Mouse (Mus musculus) monocyte, adult 2 months (primary cell): ENCODE data around the gene Tcerg1l.

Experiments
- DNase-seq, 2 experiments: peaks; one replicate each; pipeline ENCODE4 v3.0.0; 2022; ENCODE audit warnings: low spot score in 2 of 2, low read depth in 1 of 2

Tcerg1l gene

DNA sequence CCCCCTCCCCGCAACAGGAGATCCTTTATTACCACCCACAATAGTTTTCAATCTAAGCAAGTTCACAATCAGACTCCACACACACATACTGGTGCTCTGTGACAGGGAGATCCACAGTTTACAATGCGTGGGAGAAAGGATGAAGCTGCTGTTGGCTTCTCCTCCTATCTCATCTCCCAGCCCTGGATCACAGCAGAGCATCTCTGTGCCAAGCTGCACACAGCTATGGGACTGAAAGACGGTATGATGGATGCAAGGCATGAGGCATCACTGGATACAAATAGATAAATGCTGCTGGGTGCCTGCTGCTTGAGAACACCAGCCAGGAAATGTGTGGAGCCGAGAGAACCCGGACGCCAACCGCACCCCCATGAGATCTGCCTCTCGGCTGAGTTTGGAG lies 32.0 kb downstream of the Tcerg1l start:
- no peak for DNase-seq

DNA sequence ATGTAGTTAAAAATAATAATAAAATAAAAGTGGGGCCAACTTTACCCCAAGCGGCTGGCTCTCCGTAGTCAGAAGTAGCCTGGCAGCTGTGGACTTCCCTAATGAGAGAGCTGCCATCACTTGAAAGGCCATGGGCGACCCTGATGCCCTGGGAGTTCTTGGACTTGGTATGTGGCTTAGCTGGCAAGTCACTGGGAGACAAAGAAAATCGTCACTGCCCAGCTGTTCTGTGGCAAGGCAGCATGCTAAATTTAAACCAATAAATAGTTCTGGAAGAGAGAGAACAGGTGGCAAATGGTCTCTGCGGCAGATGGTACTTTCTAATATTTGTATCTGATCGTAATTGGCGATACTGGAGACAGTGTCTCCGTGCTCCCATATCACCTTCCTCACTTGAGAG lies 40.1 kb downstream of the Tcerg1l start:
- no peak for DNase-seq

DNA sequence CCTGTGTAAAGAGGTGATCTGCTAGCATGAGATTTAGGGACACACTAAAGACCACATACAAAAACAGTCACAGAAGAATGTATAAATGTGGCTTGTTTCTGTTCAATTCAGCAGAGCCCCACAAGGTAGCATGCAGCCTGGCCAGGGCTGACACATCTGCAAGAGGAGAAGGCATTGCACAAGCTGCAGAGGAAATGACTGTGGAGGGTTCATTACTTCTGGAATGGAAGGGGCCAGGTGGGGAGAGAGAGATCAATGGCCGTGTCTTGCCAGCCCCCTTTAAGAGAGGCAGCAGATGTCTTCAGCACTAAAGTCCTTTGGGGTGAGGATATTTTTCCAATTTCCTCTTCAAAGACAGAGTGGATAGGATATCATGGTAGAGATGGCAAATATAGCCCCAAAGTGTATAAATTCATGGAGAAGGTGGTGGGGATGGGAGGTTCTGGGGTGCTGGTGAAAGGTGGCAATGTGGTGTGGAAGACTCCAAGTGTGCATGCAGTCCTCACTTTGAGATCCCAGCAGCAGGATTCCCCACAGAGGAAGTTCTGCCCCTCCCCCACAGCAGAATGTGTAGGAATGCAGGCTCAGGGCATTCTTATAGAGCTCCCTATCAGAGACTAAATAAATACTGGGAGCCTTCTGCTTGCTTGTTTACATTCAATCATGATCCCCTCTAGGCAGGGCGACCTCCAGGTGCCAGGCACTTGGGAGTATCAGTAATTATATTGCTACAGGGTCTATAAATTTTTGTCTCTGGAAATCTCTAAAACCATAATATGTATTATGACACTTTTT lies 40.7 kb downstream of the Tcerg1l start:
- DNase-seq: no peak

DNA sequence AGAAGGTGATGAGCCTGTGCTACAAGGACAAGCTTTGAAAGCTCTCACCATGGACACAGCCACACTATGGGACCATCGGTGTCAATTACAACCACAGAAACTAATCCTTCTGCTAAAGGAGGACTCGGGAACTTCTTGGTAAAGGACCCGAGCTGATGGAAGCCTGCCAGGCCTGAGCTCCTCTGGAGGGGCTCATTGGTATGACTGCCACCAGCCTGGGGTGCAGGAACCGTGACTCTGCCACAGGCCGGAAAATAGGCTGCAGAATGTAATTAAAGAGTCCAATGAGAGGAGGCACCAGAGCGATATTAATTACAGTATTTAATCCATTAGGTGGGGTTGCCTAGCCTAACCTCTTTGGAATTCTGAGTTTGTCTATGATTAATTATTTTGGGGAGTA lies 52.1 kb downstream of the Tcerg1l start:
- DNase-seq: no peak

DNA sequence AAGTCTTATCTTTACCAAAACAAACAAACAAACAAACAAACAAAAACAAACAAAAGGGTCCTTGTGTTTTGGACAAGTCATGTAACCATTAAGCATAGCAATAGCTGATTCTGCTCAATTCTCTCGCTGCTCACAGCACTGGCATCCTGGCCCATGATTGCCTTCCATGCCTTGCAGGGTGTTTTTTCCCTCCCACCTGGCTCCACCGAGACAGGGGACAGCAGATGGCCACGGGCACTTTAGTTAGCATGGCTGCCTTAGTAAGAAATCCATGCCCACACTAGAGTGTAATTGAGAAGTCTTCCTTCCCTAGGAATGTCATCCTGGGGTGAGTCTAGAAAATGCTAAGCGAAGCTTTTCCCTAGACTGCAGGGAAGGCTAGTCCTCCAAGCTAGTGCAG lies 59.1 kb downstream of the Tcerg1l start:
- no peak for DNase-seq

DNA sequence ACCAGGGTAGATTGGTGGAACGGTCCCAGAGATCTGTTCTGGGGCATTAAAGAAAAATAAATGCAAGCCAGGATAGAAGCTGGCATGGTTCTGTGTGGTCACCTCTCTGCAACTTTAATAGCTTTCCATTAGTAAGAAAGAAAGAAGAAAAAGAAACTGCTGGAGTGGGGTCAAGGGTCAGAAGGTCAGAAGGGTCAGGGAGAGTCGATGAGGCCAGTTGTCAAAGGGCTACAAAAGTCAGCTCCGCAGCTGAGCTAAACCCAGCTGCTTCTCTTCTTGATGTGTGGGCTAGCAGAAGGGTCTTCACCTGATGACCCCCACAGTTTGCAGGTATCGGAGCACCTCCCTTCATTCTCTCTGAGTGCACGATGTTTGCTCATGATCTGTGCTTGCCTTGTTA lies 59.6 kb downstream of the Tcerg1l start:
- no peak for DNase-seq

DNA sequence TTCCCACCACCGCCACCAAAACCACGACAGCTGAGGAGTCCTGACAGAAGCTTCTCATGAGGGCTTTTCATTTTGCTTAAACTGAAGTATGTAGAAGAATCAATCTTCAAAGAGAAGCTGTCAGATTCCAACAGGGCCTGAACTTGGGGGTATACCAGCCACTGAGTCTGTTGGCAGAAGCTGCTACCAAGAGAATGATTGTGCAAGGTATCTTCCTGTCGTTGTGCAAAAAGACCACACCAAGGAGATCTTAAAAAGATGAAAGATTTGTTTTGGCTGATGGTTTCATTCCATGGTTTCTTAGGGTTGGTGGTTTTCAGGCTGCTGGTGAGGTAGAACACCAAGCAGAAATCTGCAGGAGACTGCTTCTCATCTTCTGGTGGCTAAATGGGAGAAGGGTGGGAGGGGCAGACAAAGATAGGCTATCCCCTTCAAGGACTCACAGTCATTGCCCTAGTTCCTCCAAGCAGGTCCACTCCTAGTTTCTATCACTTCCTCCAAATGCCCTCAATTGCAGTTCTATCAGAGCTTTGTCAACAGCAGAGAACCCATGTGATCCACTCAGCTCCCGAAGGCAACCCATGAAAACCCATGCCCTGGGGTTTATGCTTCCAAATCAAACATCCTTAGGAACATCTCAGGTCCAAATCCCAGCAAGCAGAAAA lies 64.9 kb downstream of the Tcerg1l start:
- no peak for DNase-seq

DNA sequence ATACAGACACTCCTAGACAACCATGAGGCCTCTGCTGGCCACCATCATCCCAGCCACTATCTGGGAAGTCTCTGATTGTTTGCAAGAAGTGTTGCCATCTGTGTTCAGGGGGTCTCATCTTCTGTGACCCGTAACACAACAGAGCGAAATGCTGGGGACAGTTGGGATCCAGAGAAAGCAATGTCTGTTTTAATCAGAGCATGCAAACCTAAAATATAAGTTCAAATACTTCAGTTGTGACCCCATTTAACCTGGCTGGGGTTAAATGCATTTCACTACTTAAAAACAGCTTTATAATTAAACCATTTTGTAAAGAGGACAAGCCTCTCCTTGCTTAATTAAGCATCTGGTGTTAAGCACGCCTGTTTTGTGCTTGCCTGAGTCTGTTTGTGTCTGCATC lies 66.3 kb downstream of the Tcerg1l start:
- DNase-seq: no peak

DNA sequence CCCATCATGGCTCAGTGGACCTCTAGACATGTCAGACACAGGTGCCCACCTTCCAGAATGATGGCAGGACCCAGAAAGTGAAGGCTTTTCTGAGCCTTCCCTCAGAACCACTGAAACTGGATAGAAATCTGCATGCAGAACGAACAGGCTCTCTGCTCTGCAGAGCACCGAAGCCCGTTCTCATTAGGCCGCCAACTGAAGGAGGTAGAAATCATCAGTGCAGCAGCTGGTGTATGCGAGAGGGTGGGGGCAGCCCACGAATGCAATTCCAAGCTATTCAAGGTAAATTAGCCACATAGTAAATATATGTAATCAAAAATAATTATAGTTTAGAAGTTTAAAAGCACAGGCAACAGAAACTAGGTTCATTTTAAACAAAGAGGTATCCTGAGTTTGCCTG lies 68.9 kb downstream of the Tcerg1l start:
- no peak for DNase-seq

DNA sequence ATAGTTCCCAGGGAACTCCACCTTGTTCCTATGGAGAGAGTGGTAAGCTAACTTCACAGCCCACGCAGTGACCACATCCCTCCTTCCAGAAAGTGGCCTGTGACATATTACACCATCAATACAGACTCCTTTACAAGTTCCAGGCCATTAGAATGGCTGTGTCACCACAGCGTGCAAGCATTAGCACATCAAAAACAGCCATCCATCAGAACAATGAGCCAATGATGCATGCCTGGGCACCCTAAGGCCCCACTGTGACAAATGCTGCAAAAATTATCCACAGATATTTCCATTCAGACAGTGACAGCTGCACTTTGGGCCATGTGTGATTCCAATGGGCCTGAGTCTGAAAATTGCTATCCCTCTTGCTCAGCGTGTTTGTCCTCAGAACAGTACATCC lies 70.8 kb downstream of the Tcerg1l start:
- DNase-seq: no peak

DNA sequence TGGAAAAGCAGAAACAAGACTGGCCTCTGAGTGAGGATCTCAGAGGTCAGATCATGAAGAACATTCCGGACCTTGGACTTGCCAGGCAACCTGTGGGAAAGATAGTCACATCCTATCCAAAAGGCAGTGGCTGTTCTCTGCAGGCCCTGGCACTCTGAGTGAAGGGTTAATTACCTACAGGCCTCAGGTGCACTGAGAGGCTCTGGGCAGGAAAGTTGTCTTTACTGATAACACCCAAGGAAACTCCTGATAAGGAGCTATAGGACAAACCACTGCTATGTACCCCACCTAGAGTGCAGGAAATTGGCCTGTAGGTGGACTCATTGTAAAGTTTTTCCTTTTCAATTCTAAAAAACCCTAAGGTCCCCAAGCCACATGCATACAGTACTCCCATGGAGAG lies 83.8 kb downstream of the Tcerg1l start:
- DNase-seq: no peak

DNA sequence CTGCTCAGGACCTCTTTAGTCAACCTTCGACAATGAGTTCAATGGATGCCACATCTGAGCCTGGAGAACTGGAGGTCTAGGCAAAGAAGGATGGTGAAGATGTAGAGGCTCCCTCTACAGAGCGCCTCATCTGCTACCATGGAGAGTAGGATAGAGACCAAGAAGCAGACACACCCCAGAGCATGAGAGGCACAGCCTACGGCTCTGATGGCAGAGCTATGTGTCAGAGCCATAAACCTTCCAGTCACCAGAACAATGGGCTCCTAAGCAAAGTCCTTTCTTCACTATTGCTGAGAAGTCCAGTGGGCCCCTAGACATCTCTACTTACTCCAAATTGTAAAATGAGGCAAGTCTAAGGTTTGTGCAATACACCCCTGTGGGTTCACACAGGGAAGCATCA lies 91.4 kb downstream of the Tcerg1l start:
- no peak for DNase-seq

DNA sequence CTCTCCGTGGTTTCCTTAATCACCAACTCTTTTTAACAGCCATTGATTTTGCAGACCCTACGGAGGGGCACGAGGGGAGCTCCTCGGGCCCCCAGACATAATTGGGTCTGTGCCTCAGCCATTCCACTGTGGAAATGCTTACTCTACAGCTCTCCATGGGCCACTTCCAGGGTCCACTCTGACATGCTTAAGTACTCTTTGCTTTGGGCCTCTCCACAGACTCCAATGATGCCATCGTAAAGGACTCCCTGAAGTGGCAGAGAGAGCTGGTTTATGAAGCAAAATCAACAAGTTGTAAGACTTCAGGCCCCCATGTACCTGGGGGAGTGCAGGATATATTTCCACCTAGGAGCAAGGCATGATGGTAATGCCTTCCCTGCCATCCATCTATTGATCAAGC lies 112.7 kb downstream of the Tcerg1l start:
- no peak for DNase-seq

DNA sequence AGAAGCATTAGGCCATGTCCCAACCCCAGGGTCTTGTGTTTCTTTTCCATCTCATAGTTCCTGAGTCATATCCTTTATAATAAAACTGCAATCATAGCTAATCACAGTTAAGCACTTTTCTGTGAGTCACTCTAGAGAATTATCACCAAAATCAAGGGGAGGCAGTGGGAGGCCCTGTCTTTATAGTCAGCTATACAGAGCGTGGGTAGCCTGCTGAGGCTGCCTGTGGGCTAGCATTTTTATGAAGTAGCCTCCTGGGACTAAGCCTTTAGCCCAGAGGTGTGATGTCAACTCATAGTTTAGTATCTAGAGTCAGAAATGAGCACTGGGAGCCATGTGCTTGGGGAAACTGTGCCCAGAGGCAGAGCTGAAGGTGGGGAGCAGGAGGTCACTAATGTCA lies 122.3 kb downstream of the Tcerg1l start:
- DNase-seq: no peak

DNA sequence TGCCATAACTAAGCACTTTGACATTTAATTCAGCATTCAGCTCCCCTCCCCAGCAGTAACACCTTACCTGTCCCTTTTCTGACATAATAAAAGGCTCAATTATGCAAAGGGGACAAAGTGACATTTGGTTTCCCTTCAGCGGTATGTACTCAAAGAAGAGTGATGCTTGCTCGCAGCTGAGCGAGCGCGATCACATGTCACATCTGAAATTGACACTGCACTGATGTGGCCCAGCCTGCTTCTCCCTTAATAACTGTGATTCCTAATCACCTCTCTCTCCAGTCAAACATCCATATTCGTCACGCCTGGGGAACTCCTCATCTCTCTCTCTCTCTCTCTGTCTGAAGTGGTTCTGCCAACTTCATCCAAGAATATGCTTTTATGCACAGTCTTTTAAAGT lies 126.2 kb downstream of the Tcerg1l start:
- no peak for DNase-seq

DNA sequence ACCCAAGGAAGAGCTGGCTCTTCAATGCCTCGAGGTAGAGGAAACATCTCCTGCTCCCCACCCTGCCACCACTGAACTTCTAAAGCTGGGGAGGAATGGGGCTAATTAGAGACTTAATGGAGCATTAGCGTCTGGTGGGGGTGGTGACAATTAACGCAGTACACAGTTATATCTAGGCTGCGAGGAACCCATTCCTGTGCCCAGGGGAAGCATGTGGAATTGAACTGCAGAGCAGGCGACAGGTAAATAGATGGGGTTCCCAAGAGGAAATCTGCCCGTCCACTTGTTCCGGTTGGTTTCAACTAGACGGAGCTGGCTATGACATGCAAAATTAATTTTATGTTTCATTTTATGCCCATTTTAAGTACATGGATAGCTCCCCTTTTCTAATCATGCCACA lies 128.1 kb downstream of the Tcerg1l start:
- no peak for DNase-seq

DNA sequence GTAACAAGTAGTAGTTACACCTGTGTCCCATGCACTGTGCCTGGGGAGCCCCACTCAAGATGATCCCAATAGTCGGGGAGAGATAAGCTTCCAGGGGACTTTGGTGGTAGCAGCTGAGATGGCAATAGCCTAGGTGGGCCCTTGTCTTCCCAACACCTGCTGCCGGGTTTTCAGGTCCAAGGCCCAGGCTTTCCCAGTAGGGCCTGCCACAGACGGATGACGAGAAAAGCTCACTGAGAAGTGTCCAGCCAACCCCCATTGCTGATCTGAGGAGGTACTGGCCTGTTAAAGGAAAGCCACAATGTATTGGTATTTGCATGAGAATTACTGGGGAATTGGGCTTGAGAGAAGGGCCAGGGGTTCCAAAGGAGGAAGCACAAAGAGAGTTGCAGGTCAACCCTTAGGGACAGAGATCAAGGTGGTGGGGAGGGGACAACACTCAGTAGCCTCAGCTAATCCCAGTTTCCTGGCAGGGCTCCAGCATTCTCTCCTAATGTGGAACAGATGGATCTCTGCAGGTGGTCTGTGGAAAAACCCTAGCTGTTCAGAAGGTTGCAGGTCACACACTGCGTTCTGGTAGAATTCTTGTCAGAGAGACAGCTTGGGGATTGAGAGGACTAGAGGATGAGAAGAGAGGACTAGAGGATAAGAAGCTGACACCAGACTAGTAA lies 129.4 kb downstream of the Tcerg1l start:
- DNase-seq: no peak

DNA sequence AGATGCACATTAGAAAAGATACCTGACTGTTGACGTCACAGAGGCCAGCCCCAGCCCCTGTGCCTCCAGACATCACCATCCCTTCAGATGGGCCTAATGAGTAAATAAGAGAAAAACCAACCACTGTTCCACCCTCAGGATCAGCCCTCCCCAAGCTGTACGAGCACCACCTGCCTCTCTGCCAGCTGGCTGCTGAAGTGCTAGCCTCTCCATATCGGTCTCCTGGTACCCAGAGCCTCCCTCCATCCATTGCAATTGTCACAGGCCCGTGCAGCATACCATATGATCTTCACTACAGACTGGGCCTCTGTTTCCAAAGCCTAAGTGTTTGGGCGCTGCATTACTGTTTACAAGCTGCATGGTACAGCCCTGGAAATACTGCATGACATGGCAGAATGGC lies 148.9 kb downstream of the Tcerg1l start:
- DNase-seq: no peak

DNA sequence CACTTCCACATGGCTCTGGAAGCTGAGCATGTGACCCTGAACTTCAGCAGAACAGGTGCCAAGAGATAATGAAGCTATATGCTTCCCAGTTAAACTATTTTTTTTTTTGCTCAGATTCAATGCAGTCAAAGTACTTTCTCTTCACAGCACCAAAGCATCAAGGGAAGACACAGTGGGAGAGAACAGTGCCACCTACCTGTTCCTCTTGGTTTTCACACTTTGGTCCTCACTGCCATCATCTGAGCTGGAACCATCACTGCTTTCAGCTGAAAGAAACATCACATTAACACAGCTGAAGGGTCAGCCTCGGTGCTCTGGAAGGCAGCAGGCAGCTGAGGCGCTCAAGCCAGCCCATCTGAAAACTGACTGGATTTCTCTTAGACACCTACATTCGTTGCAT lies 149.4 kb downstream of the Tcerg1l start:
- DNase-seq: no peak

DNA sequence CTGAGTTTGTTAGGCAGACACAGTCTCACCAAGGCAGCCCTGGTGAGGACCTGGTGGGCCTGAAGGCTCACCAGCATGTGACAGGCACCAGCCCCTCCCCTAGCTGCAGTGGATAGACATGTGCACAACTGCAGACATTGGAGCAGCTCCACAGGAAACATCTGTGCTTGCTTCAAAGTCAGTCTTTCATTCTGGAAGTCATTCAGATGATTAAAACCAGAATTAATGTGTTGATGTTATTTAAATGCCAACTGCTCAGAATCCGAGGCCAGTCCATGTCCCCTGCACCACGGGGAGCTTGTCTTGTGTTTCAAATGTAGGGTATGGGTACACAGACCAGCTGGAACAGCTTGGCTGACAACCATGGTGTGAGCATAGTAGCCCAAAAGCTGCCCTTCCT lies 150.8 kb downstream of the Tcerg1l start:
- DNase-seq: no peak

DNA sequence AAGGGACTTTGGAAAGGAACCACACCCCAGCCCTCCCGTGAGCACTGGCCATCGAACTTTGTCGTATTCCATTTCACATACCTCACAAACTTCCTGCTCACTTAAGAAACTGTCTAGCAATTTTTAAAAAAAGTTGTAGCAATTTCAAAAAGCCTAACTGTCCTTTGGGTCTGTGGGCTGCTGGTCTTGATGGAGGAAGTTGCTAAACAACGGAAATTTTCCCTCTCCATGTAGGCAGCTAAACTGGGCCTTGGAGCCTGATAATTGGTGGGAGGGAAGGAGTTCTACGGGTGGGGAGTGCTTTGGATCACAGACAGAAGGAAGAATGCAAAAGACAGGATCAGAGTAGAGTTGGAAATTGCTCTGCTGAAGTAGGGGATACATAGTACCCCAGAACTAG lies 155.3 kb downstream of the Tcerg1l start:
- DNase-seq: no peak

DNA sequence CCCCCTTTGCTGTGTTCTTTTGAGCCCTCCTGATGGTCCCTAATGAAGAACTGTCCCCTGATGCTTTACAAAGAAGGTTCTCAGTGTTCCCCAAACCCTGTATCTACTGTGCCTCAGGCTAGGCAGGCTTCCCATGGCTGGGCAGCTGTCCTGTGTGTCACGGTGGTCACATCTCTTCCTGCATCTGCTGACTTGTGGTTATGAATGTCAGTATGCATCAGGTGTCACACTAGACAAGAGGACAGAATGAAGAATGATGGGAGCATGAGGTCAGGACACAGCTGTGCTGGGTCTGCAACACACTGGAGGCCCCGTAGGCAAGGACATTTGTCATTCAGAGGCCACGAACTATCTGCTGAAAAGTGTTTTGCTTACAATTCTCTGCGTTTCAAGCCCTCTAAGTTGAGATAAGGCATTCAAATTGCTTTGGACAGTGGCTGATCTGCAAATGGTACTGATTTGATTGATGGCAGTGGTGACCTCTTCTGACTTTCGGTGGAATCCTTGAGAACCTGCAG lies 159.8 kb downstream of the Tcerg1l start:
- no peak for DNase-seq
